ENCODE assay signal across 9 mouse cellular contexts in the genomic region with DNA sequence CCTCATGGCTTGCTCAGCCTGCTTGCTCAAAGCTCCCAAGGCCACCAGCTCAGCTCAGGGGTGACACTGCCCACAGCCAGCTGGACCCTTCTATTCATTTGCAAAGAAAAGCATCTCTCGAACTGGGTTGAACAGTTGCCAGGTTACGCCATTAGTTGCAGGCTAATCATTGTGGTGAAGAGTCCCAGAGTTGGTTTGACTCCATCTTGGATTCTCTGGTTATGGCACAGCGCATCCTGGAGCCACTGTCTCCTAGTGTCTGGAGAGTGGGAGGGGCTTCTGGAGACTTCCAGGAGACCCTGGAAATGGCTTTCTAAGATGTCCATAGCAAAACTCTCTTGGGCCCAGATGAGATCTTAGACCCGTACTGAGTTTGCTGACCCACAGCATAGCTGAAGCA. TPM values are rescaled to one million over a fixed set of nuclear protein-coding genes. Genes with fewer than 3 reads are reported as not detected.
DNase-seq lines count a peak whose midpoint lies in the region; ATAC-seq and TF ChIP-seq lines count a peak whose summit lies in the region.
"Had no signal": no experiment of that assay in that cellular context is flagged by ENCODE, and none has a peak within 500 bp of the region (broad histone marks: within the 10 kb centered on the region; RNA-seq: fewer than 3 reads in every experiment).

No protein-coding gene starts in this region.

- no peak for DNase-seq in intestine, embryonic 14.5 days (ENCODE audit: low spot score)
- peak; percentile 32 for DNase-seq in MEL (ENCODE audit: low read depth, low spot score)
- no peak for DNase-seq in limb, embryonic 14.5 days (ENCODE audit: low spot score)

- H3K4me2 ChIP-seq in intestine, embryonic 14.5 days (ENCODE audit: low read length): no peak overlapping the region; the same call in 1 of the 2 replicates
- H3K4me2 ChIP-seq in intestine, embryonic 16.5 days (ENCODE audit: low read depth, low read length): no peak overlapping the region
- H3K4me2 ChIP-seq in embryonic facial prominence, embryonic 15.5 days (replicated peaks): peak overlapping the region; percentile 56
- no peak overlapping the region for H3K4me2 ChIP-seq in limb, embryonic 14.5 days (replicated peaks; ENCODE audit: low read depth, low read length, severe bottlenecking)

- H3K9me3 ChIP-seq in intestine, embryonic 14.5 days (ENCODE audit: control insufficient read depth, low read length): no peaks in the 10 kb centered on the region
- H3K9me3 ChIP-seq in intestine, embryonic 16.5 days (ENCODE audit: control insufficient read depth, low read length): no peaks in the 10 kb centered on the region
- no peaks in the 10 kb centered on the region for H3K9me3 ChIP-seq in MEL (replicated peaks; ENCODE audit: insufficient read depth, low read length)
- no peaks in the 10 kb centered on the region for H3K9me3 ChIP-seq in embryonic facial prominence, embryonic 15.5 days (replicated peaks)
- H3K9me3 ChIP-seq in limb, embryonic 14.5 days (ENCODE audit: control insufficient read depth, low read length): no peaks in the 10 kb centered on the region

- H3K9ac ChIP-seq in intestine, embryonic 14.5 days (ENCODE audit: low read length): no peak overlapping the region
- no peak overlapping the region for H3K9ac ChIP-seq in intestine, embryonic 16.5 days (ENCODE audit: low read depth, low read length)
- H3K9ac ChIP-seq in MEL (ENCODE audit: control insufficient read depth, low read depth, low read length, poor library complexity, severe bottlenecking): no peak overlapping the region
- H3K9ac ChIP-seq in embryonic facial prominence, embryonic 15.5 days: no peak overlapping the region
- no peak overlapping the region for H3K9ac ChIP-seq in limb, embryonic 14.5 days (ENCODE audit: low read depth, low read length, severe bottlenecking)

- TF ChIP-seq CTCF in MEL (IDR thresholded peaks at IDR 0.05 in 2 of 3, conservative IDR thresholded peaks at IDR 0.05 in 1 of 3; ENCODE audit: control insufficient read depth in 1 of 3, insufficient read depth in 1 of 3, low read depth in 2 of 3, low read length in 3 of 3, poor library complexity in 1 of 3, severe bottlenecking in 1 of 3): no peak

- 89% methylated on average over 4 of the region's 4 CpGs for WGBS in intestine, embryonic 14.5 days
- WGBS in intestine, embryonic 16.5 days: 89% methylated on average over 4 of the region's 4 CpGs
- 88% methylated on average over 4 of the region's 4 CpGs for WGBS in embryonic facial prominence, embryonic 15.5 days
- 84% methylated on average over 4 of the region's 4 CpGs for WGBS in limb, embryonic 14.5 days

- H3K36me3 ChIP-seq in intestine, embryonic 14.5 days (ENCODE audit: control insufficient read depth, insufficient read depth, low read length): no peaks in the 10 kb centered on the region
- no peaks in the 10 kb centered on the region for H3K36me3 ChIP-seq in intestine, embryonic 16.5 days (ENCODE audit: control insufficient read depth, insufficient read depth, low read length)
- peaks cover 0 to 33% of the 10 kb centered on the region in 2 experiments; a peak in 2 of 4 replicates for H3K36me3 ChIP-seq in MEL (ENCODE audit: control insufficient read depth in 1 of 2, insufficient read depth in 2 of 2, low read length in 2 of 2)
- H3K36me3 ChIP-seq in embryonic facial prominence, embryonic 15.5 days: no peaks in the 10 kb centered on the region
- H3K36me3 ChIP-seq in limb, embryonic 14.5 days (ENCODE audit: control insufficient read depth, insufficient read depth, low read length): no peaks in the 10 kb centered on the region

- TF ChIP-seq RAD21 in MEL (IDR thresholded peaks at IDR 0.05; ENCODE audit: low read depth, low read length): no peak

- no peaks in the 10 kb centered on the region for H3K79me2 ChIP-seq in MEL (ENCODE audit: control insufficient read depth, insufficient read depth, low read length, poor library complexity)

- no peak overlapping the region for H3K27ac ChIP-seq in intestine, embryonic 14.5 days (ENCODE audit: low read depth)
- no peak overlapping the region for H3K27ac ChIP-seq in intestine, embryonic 16.5 days (ENCODE audit: low read length)
- no peak overlapping the region for H3K27ac ChIP-seq in MEL (ENCODE audit: control insufficient read depth, low read depth, low read length)
- H3K27ac ChIP-seq in embryonic facial prominence, embryonic 15.5 days (replicated peaks): no peak overlapping the region
- no peak overlapping the region for H3K27ac ChIP-seq in limb, embryonic 14.5 days (replicated peaks; ENCODE audit: low read depth, low read length)

- H3K4me3 ChIP-seq in intestine, embryonic 14.5 days (ENCODE audit: low read depth, low read length): no peak overlapping the region
- H3K4me3 ChIP-seq in intestine, embryonic 16.5 days (ENCODE audit: low read length): no peak overlapping the region
- H3K4me3 ChIP-seq in MEL (ENCODE audit: control insufficient read depth in 1 of 2, insufficient read depth in 1 of 2, low read depth in 2 of 2, low read length in 2 of 2): no peak overlapping the region
- peak overlapping the region; percentile 43; the same call in 1 of the 2 replicates for H3K4me3 ChIP-seq in embryonic facial prominence, embryonic 15.5 days (replicated peaks)
- H3K4me3 ChIP-seq in limb, embryonic 14.5 days (replicated peaks; ENCODE audit: low read length): no peak overlapping the region; the same call in 1 of the 2 replicates

- ATAC-seq in intestine, embryonic 14.5 days (replicated peaks; ENCODE audit: low FRiP score, low TSS enrichment, low read depth): peak; percentile 16; the same call in 1 of the 2 replicates
- ATAC-seq in intestine, embryonic 16.5 days: no peak
- ATAC-seq in embryonic facial prominence, embryonic 15.5 days (ENCODE audit: insufficient number of reproducible peaks, low FRiP score, low TSS enrichment, low read depth): no peak
- ATAC-seq in limb, embryonic 14.5 days (ENCODE audit: low FRiP score, low read depth): 0 out of 2 replicates have a peak, but pooled peaks have one; percentile 3
- ATAC-seq in megakaryocyte progenitor cell, adult 5-6 weeks (replicated peaks; ENCODE audit: poor library complexity): no peak
- ATAC-seq in megakaryocyte-erythroid progenitor cell, adult 5-6 weeks (replicated peaks; ENCODE audit: low FRiP score, low TSS enrichment, poor library complexity, severe bottlenecking): no peak

- H3K27me3 ChIP-seq in intestine, embryonic 14.5 days (replicated peaks; ENCODE audit: control insufficient read depth, insufficient read depth, low read length): no peaks in the 10 kb centered on the region
- H3K27me3 ChIP-seq in intestine, embryonic 16.5 days (replicated peaks; ENCODE audit: control insufficient read depth, insufficient read depth, low read length): no peaks in the 10 kb centered on the region
- no peaks in the 10 kb centered on the region for H3K27me3 ChIP-seq in MEL (ENCODE audit: control insufficient read depth in 1 of 2, insufficient read depth in 2 of 2, low read length in 2 of 2)
- H3K27me3 ChIP-seq in embryonic facial prominence, embryonic 15.5 days: no peaks in the 10 kb centered on the region
- H3K27me3 ChIP-seq in limb, embryonic 14.5 days (ENCODE audit: control insufficient read depth, insufficient read depth, low read length): no peaks in the 10 kb centered on the region

- no peak for TF ChIP-seq EP300 in MEL (IDR thresholded peaks at IDR 0.05; ENCODE audit: low read depth in 1 of 2, low read length in 2 of 2)

- H3K4me1 ChIP-seq in intestine, embryonic 14.5 days (replicated peaks; ENCODE audit: control insufficient read depth, insufficient read depth, low read length): no peaks in the 10 kb centered on the region; the same call in 1 of the 2 replicates
- H3K4me1 ChIP-seq in intestine, embryonic 16.5 days (ENCODE audit: control insufficient read depth, insufficient read depth, low read length): peaks cover 12% of the 10 kb centered on the region
- peaks cover 21 to 49% of the 10 kb centered on the region in 2 experiments for H3K4me1 ChIP-seq in MEL (ENCODE audit: control insufficient read depth in 1 of 2, insufficient read depth in 2 of 2, low read length in 2 of 2)
- H3K4me1 ChIP-seq in embryonic facial prominence, embryonic 15.5 days: 0 out of 2 replicates have a peak, but pooled peaks cover 10% of the 10 kb centered on the region
- peaks cover 4% of the 10 kb centered on the region; the same call in 1 of the 2 replicates for H3K4me1 ChIP-seq in limb, embryonic 14.5 days (ENCODE audit: control insufficient read depth, insufficient read depth, low read length)

- no peak for TF ChIP-seq POLR2A in MEL (IDR thresholded peaks at IDR 0.05; ENCODE audit: control insufficient read depth in 1 of 2, insufficient read depth in 1 of 2, low read depth in 1 of 2, low read length in 2 of 2, poor library complexity in 1 of 2)
- TF ChIP-seq POLR2A in limb, embryonic 14.5 days (IDR thresholded peaks at IDR 0.05; ENCODE audit: borderline replicate concordance, extremely low read depth, insufficient read depth, insufficient read length): no peak

RNA-seq across cellular contexts. Expression of gene 6030408B16Rik, which starts 22.4 kb away (rescaled TPM):
- 5.9 and 6.6 TPM in 2 replicates for polyA plus RNA-seq in intestine, embryonic 14.5 days (2014; fragmentation: Nextera tagmentation; extraction: Ambion mirVana)
- polyA plus RNA-seq in intestine, embryonic 16.5 days (2015; fragmentation: Nextera tagmentation; extraction: Ambion mirVana): 3.6 and 4.4 TPM in 2 replicates
- total RNA-seq in MEL (2012; rRNA removed): 0.07 and 0.12 TPM in 2 replicates
- under 1 TPM in 1 of 2 experiments, not detected in 1; 0.18 TPM for polyA plus RNA-seq in MEL (2012; ENCODE audit: insufficient read depth in 1 of 2, insufficient read length in 2 of 2, low read depth in 1 of 2, low replicate concordance in 2 of 2, missing spikeins in 1 of 2)
- polyA plus RNA-seq in embryonic facial prominence, embryonic 15.5 days (2015; fragmentation: Nextera tagmentation; extraction: Ambion mirVana): 1.3 and 1.5 TPM in 2 replicates
- polyA plus RNA-seq in limb, embryonic 14.5 days (2012; rRNA removed): 1.0 and 2.2 TPM in 2 replicates
- polyA plus RNA-seq in limb, embryonic 14.5 days (2014; fragmentation: Nextera tagmentation; extraction: Ambion mirVana): 0.74 and 1.8 TPM in 2 replicates
- not detected in 2 replicates for total RNA-seq in megakaryocyte progenitor cell, adult 5-6 weeks (2015)
- total RNA-seq in megakaryocyte progenitor cell, adult 5-6 weeks (2017): not detected in 2 replicates
- total RNA-seq in megakaryocyte-erythroid progenitor cell, adult 5-6 weeks (2014; fragmentation: Nextera tagmentation): not detected in 2 replicates
- not detected in 2 replicates for total RNA-seq in megakaryocyte-erythroid progenitor cell, adult 5-6 weeks (2017)
- total RNA-seq: left cerebral cortex, postnatal 25 days had no signal
- polyA plus RNA-seq: CD4-positive, CD25-positive, alpha-beta regulatory T cell, adult 4 months had no signal

RNA-seq across cellular contexts. Expression of gene Atg101, which starts 31.3 kb away (rescaled TPM):
- polyA plus RNA-seq in intestine, embryonic 14.5 days (2014; fragmentation: Nextera tagmentation; extraction: Ambion mirVana): 65.4 and 67.1 TPM in 2 replicates
- polyA plus RNA-seq in intestine, embryonic 16.5 days (2015; fragmentation: Nextera tagmentation; extraction: Ambion mirVana): 58.3 and 67.1 TPM in 2 replicates
- 75.5 and 90.3 TPM in 2 replicates for total RNA-seq in MEL (2012; rRNA removed)
- polyA plus RNA-seq in MEL (2012; ENCODE audit: insufficient read depth in 1 of 2, insufficient read length in 2 of 2, low read depth in 1 of 2, low replicate concordance in 2 of 2, missing spikeins in 1 of 2): 10 to 100 TPM in 1 of 2 experiments, not detected in 1; 75.2 TPM
- polyA plus RNA-seq in embryonic facial prominence, embryonic 15.5 days (2015; fragmentation: Nextera tagmentation; extraction: Ambion mirVana): 69.9 and 71.9 TPM in 2 replicates
- 42.9 and 47.2 TPM in 2 replicates for polyA plus RNA-seq in limb, embryonic 14.5 days (2012; rRNA removed)
- polyA plus RNA-seq in limb, embryonic 14.5 days (2014; fragmentation: Nextera tagmentation; extraction: Ambion mirVana): 53.3 and 56.0 TPM in 2 replicates
- total RNA-seq in megakaryocyte progenitor cell, adult 5-6 weeks (2015): 7.9 and 13.1 TPM in 2 replicates
- total RNA-seq in megakaryocyte progenitor cell, adult 5-6 weeks (2017): 58.6 and 63.5 TPM in 2 replicates
- total RNA-seq in megakaryocyte-erythroid progenitor cell, adult 5-6 weeks (2014; fragmentation: Nextera tagmentation): 14.7 and 18.0 TPM in 2 replicates
- total RNA-seq in megakaryocyte-erythroid progenitor cell, adult 5-6 weeks (2017): 31.7 and 42.1 TPM in 2 replicates

RNA-seq across cellular contexts. Expression of gene Krt80, which starts 54.6 kb away (rescaled TPM):
- polyA plus RNA-seq in intestine, embryonic 14.5 days (2014; fragmentation: Nextera tagmentation; extraction: Ambion mirVana): 0.81 and 1.6 TPM in 2 replicates
- polyA plus RNA-seq in intestine, embryonic 16.5 days (2015; fragmentation: Nextera tagmentation; extraction: Ambion mirVana): 1.1 and 1.2 TPM in 2 replicates
- total RNA-seq in MEL (2012; rRNA removed): not detected in 2 replicates
- not detected for polyA plus RNA-seq in MEL (2012; ENCODE audit: insufficient read depth in 1 of 2, insufficient read length in 2 of 2, low read depth in 1 of 2, low replicate concordance in 2 of 2, missing spikeins in 1 of 2)
- polyA plus RNA-seq in embryonic facial prominence, embryonic 15.5 days (2015; fragmentation: Nextera tagmentation; extraction: Ambion mirVana): 26.9 and 33.5 TPM in 2 replicates
- polyA plus RNA-seq in limb, embryonic 14.5 days (2012; rRNA removed): 3.3 and 3.6 TPM in 2 replicates
- 3.8 TPM in 2 replicates for polyA plus RNA-seq in limb, embryonic 14.5 days (2014; fragmentation: Nextera tagmentation; extraction: Ambion mirVana)
- 1.8 and 3.1 TPM in 2 replicates for total RNA-seq in megakaryocyte progenitor cell, adult 5-6 weeks (2015)
- 0.57 and 0.83 TPM in 2 replicates for total RNA-seq in megakaryocyte progenitor cell, adult 5-6 weeks (2017)
- not detected in 2 replicates for total RNA-seq in megakaryocyte-erythroid progenitor cell, adult 5-6 weeks (2014; fragmentation: Nextera tagmentation)
- 0.57 TPM in 1 of 2 replicates, not detected in the other for total RNA-seq in megakaryocyte-erythroid progenitor cell, adult 5-6 weeks (2017)

Comparison
In these comparisons a context has a peak if more than half of its experiments do, and no peak if none do; other contexts are left out.
1. ATAC-seq: peak in intestine, embryonic 14.5 days (single experiment) and limb, embryonic 14.5 days (single experiment); none in intestine, embryonic 16.5 days (single experiment), embryonic facial prominence, embryonic 15.5 days (single experiment), megakaryocyte progenitor cell, adult 5-6 weeks (single experiment) and megakaryocyte-erythroid progenitor cell, adult 5-6 weeks (single experiment).